Mouse (Mus musculus): ENCODE data around the gene 1700122O11Rik. TPM values are rescaled to one million over a fixed set of nuclear protein-coding genes. Genes with fewer than 3 reads are reported as not detected.
A peak's percentile ranks its signal among the peaks of the same experiment; 100 is the strongest.

Gene 1700122O11Rik
- polyA plus RNA-seq, 1 experiment from 2014 or later: not detected

- Histone ChIP-seq H3K9me3 (ENCODE audit: control insufficient read depth, low read length) (no peaks in the 10 kb centered on the region), H3K4me3 (ENCODE audit: low read depth, low read length) (no peak overlapping the region), H3K27ac (ENCODE audit: low read depth, low read length) (no peak overlapping the region), H3K27me3 (ENCODE audit: control insufficient read depth, insufficient read depth, low read length) (no peaks in the 10 kb centered on the region), H3K4me1 (ENCODE audit: control insufficient read depth, insufficient read depth, low read length) (no peaks in the 10 kb centered on the region; the same call in 1 of the 2 replicates), H3K36me3 (ENCODE audit: control insufficient read depth, insufficient read depth, low read length) (no peaks in the 10 kb centered on the region), H3K4me2 (ENCODE audit: low read depth, low read length) (no peak overlapping the region), H3K9ac (replicated peaks; ENCODE audit: low read depth, low read length) (no peak overlapping the region)
- ATAC-seq (ENCODE audit: low read depth): no peak
- WGBS: 72% methylated on average over 10 of the region's 10 CpGs
These were observed 14.4 kb upstream of the 1700122O11Rik start for GRCm38 (mm10) chr17:48052338-48053067.

GRCm38 (mm10) chr17:48051638-48052337, 13.7 kb upstream of the 1700122O11Rik start:
- Histone ChIP-seq H3K9me3 (ENCODE audit: control insufficient read depth, low read length) (no peaks in the 10 kb centered on the region), H3K4me3 (ENCODE audit: low read depth, low read length) (no peak overlapping the region), H3K4me2 (ENCODE audit: low read depth, low read length) (no peak overlapping the region), H3K9ac (replicated peaks; ENCODE audit: low read depth, low read length) (no peak overlapping the region), H3K27ac (ENCODE audit: low read depth, low read length) (no peak overlapping the region), H3K36me3 (ENCODE audit: control insufficient read depth, insufficient read depth, low read length) (no peaks in the 10 kb centered on the region), H3K4me1 (ENCODE audit: control insufficient read depth, insufficient read depth, low read length) (no peaks in the 10 kb centered on the region), H3K27me3 (ENCODE audit: control insufficient read depth, insufficient read depth, low read length) (no peaks in the 10 kb centered on the region)
- WGBS: 72% methylated on average over 5 of the region's 5 CpGs
- no peak for ATAC-seq (ENCODE audit: low read depth)

GRCm38 (mm10) chr17:48045631-48046030, 7.5 kb upstream of the 1700122O11Rik start:
- Histone ChIP-seq H3K36me3 (ENCODE audit: control insufficient read depth, insufficient read depth, low read length) (no peaks in the 10 kb centered on the region), H3K27me3 (ENCODE audit: control insufficient read depth, insufficient read depth, low read length) (0 out of 2 replicates have a peak, but pooled peaks cover 5% of the 10 kb centered on the region), H3K4me2 (ENCODE audit: low read depth, low read length) (no peak overlapping the region), H3K27ac (ENCODE audit: low read depth, low read length) (no peak overlapping the region), H3K4me3 (ENCODE audit: low read depth, low read length) (no peak overlapping the region), H3K9me3 (ENCODE audit: control insufficient read depth, low read length) (no peaks in the 10 kb centered on the region), H3K9ac (replicated peaks; ENCODE audit: low read depth, low read length) (no peak overlapping the region), H3K4me1 (ENCODE audit: control insufficient read depth, insufficient read depth, low read length) (no peaks in the 10 kb centered on the region)
- no peak for ATAC-seq (ENCODE audit: low read depth)
- WGBS: 25% methylated on average over 4 of the region's 4 CpGs

GRCm38 (mm10) chr17:48043154-48043880, 5.2 kb upstream of the 1700122O11Rik start:
- Histone ChIP-seq H3K9ac (replicated peaks; ENCODE audit: low read depth, low read length) (no peak overlapping the region), H3K9me3 (ENCODE audit: control insufficient read depth, low read length) (no peaks in the 10 kb centered on the region), H3K4me1 (ENCODE audit: control insufficient read depth, insufficient read depth, low read length) (peaks cover 3% of the 10 kb centered on the region; the same call in 1 of the 2 replicates), H3K36me3 (ENCODE audit: control insufficient read depth, insufficient read depth, low read length) (no peaks in the 10 kb centered on the region), H3K4me3 (ENCODE audit: low read depth, low read length) (no peak overlapping the region), H3K4me2 (ENCODE audit: low read depth, low read length) (no peak overlapping the region), H3K27me3 (ENCODE audit: control insufficient read depth, insufficient read depth, low read length) (peaks cover 12% of the 10 kb centered on the region), H3K27ac (ENCODE audit: low read depth, low read length) (no peak overlapping the region)
- no peak for ATAC-seq (ENCODE audit: low read depth)
- 82% methylated on average over 5 of the region's 5 CpGs for WGBS

GRCm38 (mm10) chr17:48041351-48042287, 3.5 kb upstream of the 1700122O11Rik start:
- no peak overlapping the region for H3K9ac ChIP-seq (replicated peaks; ENCODE audit: low read depth, low read length)
- H3K4me3 ChIP-seq (ENCODE audit: low read depth, low read length): no peak overlapping the region
- H3K9me3 ChIP-seq (ENCODE audit: control insufficient read depth, low read length): no peaks in the 10 kb centered on the region
- no peaks in the 10 kb centered on the region for H3K36me3 ChIP-seq (ENCODE audit: control insufficient read depth, insufficient read depth, low read length)
- no peak overlapping the region for H3K27ac ChIP-seq (ENCODE audit: low read depth, low read length)
- peaks cover 3% of the 10 kb centered on the region; the same call in 1 of the 2 replicates for H3K4me1 ChIP-seq (ENCODE audit: control insufficient read depth, insufficient read depth, low read length)
- ATAC-seq (ENCODE audit: low read depth): peak; percentile 44; the same call in 1 of the 2 replicates
- H3K27me3 ChIP-seq (ENCODE audit: control insufficient read depth, insufficient read depth, low read length): peaks cover 12% of the 10 kb centered on the region
- H3K4me2 ChIP-seq (ENCODE audit: low read depth, low read length): peak overlapping the region; percentile 11; the same call in 1 of the 2 replicates
- 3% methylated on average over 29 of the region's 29 CpGs for WGBS

- no peak overlapping the region for H3K4me3 ChIP-seq (ENCODE audit: low read depth, low read length)
- ATAC-seq (ENCODE audit: low read depth): peak; percentile 55; the same call in 1 of the 2 replicates
- H3K36me3 ChIP-seq (ENCODE audit: control insufficient read depth, insufficient read depth, low read length): no peaks in the 10 kb centered on the region
- H3K4me2 ChIP-seq (ENCODE audit: low read depth, low read length): no peak overlapping the region
- H3K27me3 ChIP-seq (ENCODE audit: control insufficient read depth, insufficient read depth, low read length): peaks cover 12% of the 10 kb centered on the region
- H3K4me1 ChIP-seq (ENCODE audit: control insufficient read depth, insufficient read depth, low read length): peaks cover 3% of the 10 kb centered on the region; the same call in 1 of the 2 replicates
- 11% methylated on average over 14 of the region's 14 CpGs for WGBS
- H3K9ac ChIP-seq (replicated peaks; ENCODE audit: low read depth, low read length): no peak overlapping the region
- no peaks in the 10 kb centered on the region for H3K9me3 ChIP-seq (ENCODE audit: control insufficient read depth, low read length)
- no peak overlapping the region for H3K27ac ChIP-seq (ENCODE audit: low read depth, low read length)
These were observed 1.3 kb upstream of the 1700122O11Rik start for GRCm38 (mm10) chr17:48039232-48039866.

GRCm38 (mm10) chr17:48036921-48037320, 1.2 kb downstream of the 1700122O11Rik start:
- Histone ChIP-seq H3K27me3 (ENCODE audit: control insufficient read depth, insufficient read depth, low read length) (peaks cover 9% of the 10 kb centered on the region), H3K27ac (ENCODE audit: low read depth, low read length) (no peak overlapping the region)
- 59% methylated on average over 3 of the region's 3 CpGs for WGBS

More at GRCm38 (mm10) chr17:48036921-48037320, 1.2 kb downstream of the 1700122O11Rik start:
- H3K9me3 ChIP-seq (ENCODE audit: control insufficient read depth, low read length): no peaks in the 10 kb centered on the region
- no peak overlapping the region for H3K4me3 ChIP-seq (ENCODE audit: low read depth, low read length)
- no peak overlapping the region for H3K4me2 ChIP-seq (ENCODE audit: low read depth, low read length)
- no peak overlapping the region for H3K9ac ChIP-seq (replicated peaks; ENCODE audit: low read depth, low read length)
- ATAC-seq (ENCODE audit: low read depth): no peak
- H3K36me3 ChIP-seq (ENCODE audit: control insufficient read depth, insufficient read depth, low read length): no peaks in the 10 kb centered on the region
- peaks cover 3% of the 10 kb centered on the region for H3K4me1 ChIP-seq (ENCODE audit: control insufficient read depth, insufficient read depth, low read length)
